Mouse (Mus musculus) thymus, adult 2 months (tissue): ENCODE results near the gene Sema4a.

Experiments
- CTCF ChIP-seq: fragments of 200-500 bp; IDR thresholded peaks from 2 replicates; pipeline ENCODE4 v1.5.1; 2012; ENCODE audit warnings: mild to moderate bottlenecking, control low read depth, low read length, moderate library complexity, borderline replicate concordance; ENCODE audit not compliant: control insufficient read depth, poor library complexity, insufficient read depth; ENCODE audit errors: extremely low read depth
- POLR2A ChIP-seq: fragments of 200-500 bp; IDR thresholded peaks from 2 replicates; pipeline ENCODE4 v1.6.1; 2012; ENCODE audit warnings: mild to moderate bottlenecking, low read length, control low read depth, moderate library complexity; ENCODE audit not compliant: control insufficient read depth, poor library complexity, insufficient read depth; ENCODE audit errors: extremely low read depth

GRCm38 (mm10) chr3:88495741-88496415 lies 34.9 kb upstream of the Sema4a start:
- no peak for TF ChIP-seq POLR2A
- no peak for TF ChIP-seq CTCF
